Mouse (Mus musculus): ENCODE results near the gene Irak3. TPM values are rescaled to one million over a fixed set of nuclear protein-coding genes. Genes with fewer than 3 reads are reported as not detected.
A peak's percentile ranks its signal among the peaks of the same experiment; 100 is the strongest.

The Irak3 gene
- total and polyA plus RNA-seq, 3 experiments: 0.47 TPM; not detected in 2

- no peaks in the 10 kb centered on the region for H3K79me2 ChIP-seq (ENCODE audit: control insufficient read depth, insufficient read depth, low read length, poor library complexity)
- H3K4me3 ChIP-seq (ENCODE audit: control insufficient read depth in 1 of 2, insufficient read depth in 1 of 2, low read depth in 2 of 2, low read length in 2 of 2): peak overlapping the region in 1 of 2 experiments; percentile 2; a peak in 2 of 4 replicates
- TF ChIP-seq USF1 (IDR thresholded peaks at IDR 0.05; ENCODE audit: low read depth, low read length) (peak; percentile 20; the same call in 1 of the 2 replicates), MAX (IDR thresholded peaks at IDR 0.05; ENCODE audit: low read length) (peak; percentile 83), ETS1 (IDR thresholded peaks at IDR 0.05; ENCODE audit: low read depth, low read length) (no peak)
- H3K9ac ChIP-seq (ENCODE audit: control insufficient read depth, low read depth, low read length, poor library complexity, severe bottlenecking): peak overlapping the region; percentile 50
- H3K27me3 ChIP-seq (ENCODE audit: control insufficient read depth in 1 of 2, insufficient read depth in 2 of 2, low read length in 2 of 2): no peaks in the 10 kb centered on the region
- H3K27ac ChIP-seq (ENCODE audit: control insufficient read depth, low read depth, low read length): no peak overlapping the region
- H3K36me3 ChIP-seq (ENCODE audit: control insufficient read depth in 1 of 2, insufficient read depth in 2 of 2, low read length in 2 of 2): peaks cover 0 to 21% of the 10 kb centered on the region in 2 experiments; a peak in 2 of 4 replicates
- peak; percentile 48 for DNase-seq (ENCODE audit: low read depth, low spot score)
- no peaks in the 10 kb centered on the region for H3K9me3 ChIP-seq (replicated peaks; ENCODE audit: insufficient read depth, low read length)
- H3K4me1 ChIP-seq (ENCODE audit: control insufficient read depth in 1 of 2, insufficient read depth in 2 of 2, low read length in 2 of 2): peaks cover 4 to 19% of the 10 kb centered on the region in 2 experiments
Observed at GRCm38 (mm10) chr10:120189276-120189675, 12.7 kb downstream of the Irak3 start.

GRCm38 (mm10) chr10:120188513-120188912 lies 13.4 kb downstream of the Irak3 start:
- Histone ChIP-seq H3K27ac (ENCODE audit: control insufficient read depth, low read depth, low read length) (no peak overlapping the region), H3K79me2 (ENCODE audit: control insufficient read depth, insufficient read depth, low read length, poor library complexity) (no peaks in the 10 kb centered on the region), H3K4me1 (ENCODE audit: control insufficient read depth in 1 of 2, insufficient read depth in 2 of 2, low read length in 2 of 2) (peaks cover 12 to 19% of the 10 kb centered on the region in 2 experiments), H3K9ac (ENCODE audit: control insufficient read depth, low read depth, low read length, poor library complexity, severe bottlenecking) (no peak overlapping the region), H3K9me3 (replicated peaks; ENCODE audit: insufficient read depth, low read length) (no peaks in the 10 kb centered on the region), H3K4me3 (ENCODE audit: control insufficient read depth in 1 of 2, insufficient read depth in 1 of 2, low read depth in 2 of 2, low read length in 2 of 2) (no peak overlapping the region), H3K27me3 (ENCODE audit: control insufficient read depth in 1 of 2, insufficient read depth in 2 of 2, low read length in 2 of 2) (no peaks in the 10 kb centered on the region), H3K36me3 (ENCODE audit: control insufficient read depth in 1 of 2, insufficient read depth in 2 of 2, low read length in 2 of 2) (peaks cover 0 to 27% of the 10 kb centered on the region in 2 experiments; a peak in 2 of 4 replicates)
- TF ChIP-seq TAL1 (IDR thresholded peaks at IDR 0.05; ENCODE audit: low read length) (no peak), CHD1 (IDR thresholded peaks at IDR 0.05; ENCODE audit: low read depth, low read length) (no peak), MXI1 (IDR thresholded peaks at IDR 0.05; ENCODE audit: low read depth, low read length) (no peak), TBP (IDR thresholded peaks at IDR 0.05; ENCODE audit: low read depth, low read length) (no peak)
- DNase-seq (ENCODE audit: low read depth, low spot score): no peak

GRCm38 (mm10) chr10:120183342-120183741 lies 18.6 kb downstream of the Irak3 start:
- no peaks in the 10 kb centered on the region for H3K79me2 ChIP-seq (ENCODE audit: control insufficient read depth, insufficient read depth, low read length, poor library complexity)
- DNase-seq (ENCODE audit: low read depth, low spot score): peak; percentile 65
- peaks cover 9 to 14% of the 10 kb centered on the region in 2 experiments for H3K4me1 ChIP-seq (ENCODE audit: control insufficient read depth in 1 of 2, insufficient read depth in 2 of 2, low read length in 2 of 2)
- no peak overlapping the region for H3K27ac ChIP-seq (ENCODE audit: control insufficient read depth, low read depth, low read length)
- 0 out of 4 replicates have a peak overlapping the region, but pooled peaks of 1 of the 2 experiments have one; percentile 25 for H3K4me3 ChIP-seq (ENCODE audit: control insufficient read depth in 1 of 2, insufficient read depth in 1 of 2, low read depth in 2 of 2, low read length in 2 of 2)
- no peaks in the 10 kb centered on the region for H3K9me3 ChIP-seq (replicated peaks; ENCODE audit: insufficient read depth, low read length)
- TF ChIP-seq EP300 (IDR thresholded peaks at IDR 0.05; ENCODE audit: low read depth in 1 of 2, low read length in 2 of 2) (peak in 1 of 2 experiments; percentile 7; a peak in 1 of 4 replicates), JUND (IDR thresholded peaks at IDR 0.05; ENCODE audit: low read depth, low read length) (no peak)
- H3K27me3 ChIP-seq (ENCODE audit: control insufficient read depth in 1 of 2, insufficient read depth in 2 of 2, low read length in 2 of 2): no peaks in the 10 kb centered on the region
- no peak overlapping the region for H3K9ac ChIP-seq (ENCODE audit: control insufficient read depth, low read depth, low read length, poor library complexity, severe bottlenecking)
- H3K36me3 ChIP-seq (ENCODE audit: control insufficient read depth in 1 of 2, insufficient read depth in 2 of 2, low read length in 2 of 2): peaks cover 0 to 15% of the 10 kb centered on the region in 2 experiments; a peak in 2 of 4 replicates

Data from MEL (cell line).